Mouse (Mus musculus) cerebellum, adult 11 months (tissue): ENCODE measurements around the gene Steap3.
"Not testable (repeated sequence)": the region's sequence is repeated elsewhere in the genome, so short reads cannot be mapped to it uniquely, and the experiment has no call there.

Experiments used
- DNase-seq: peaks from one replicate; pipeline ENCODE4 v3.0.0; 2022

Steap3 gene

GRCm38 (mm10) chr1:120272605-120273004, at the start of gene Steap3:
Gene Steap3 (minus strand): TSS chr1:120272705.
- no peak for DNase-seq

- DNase-seq = no peak
These were observed 48.9 kb upstream of the Steap3 start for GRCm38 (mm10) chr1:120321270-120322021.

- no peak for DNase-seq
These were observed 33.3 kb upstream of the Steap3 start for GRCm38 (mm10) chr1:120305801-120306200.

GRCm38 (mm10) chr1:120296936-120297335, 24.4 kb upstream of the Steap3 start:
- DNase-seq = no peak

- no peak for DNase-seq
These were observed 21.3 kb upstream of the Steap3 start for GRCm38 (mm10) chr1:120293803-120294202.

GRCm38 (mm10) chr1:120291709-120292108, 19.2 kb upstream of the Steap3 start:
- DNase-seq = no peak

- no peak for DNase-seq
These were observed 17.3 kb upstream of the Steap3 start for GRCm38 (mm10) chr1:120289843-120290242.

- no peak for DNase-seq
These were observed 15.2 kb upstream of the Steap3 start for GRCm38 (mm10) chr1:120287679-120288078.

GRCm38 (mm10) chr1:120276058-120276457, 3.6 kb upstream of the Steap3 start:
- not testable (repeated sequence) for DNase-seq

- DNase-seq = no peak
These were observed 2.7 kb upstream of the Steap3 start for GRCm38 (mm10) chr1:120275224-120275623.

- DNase-seq = no peak
These were observed 1.6 kb downstream of the Steap3 start for GRCm38 (mm10) chr1:120270882-120271281.

- no peak for DNase-seq
These were observed 2.4 kb downstream of the Steap3 start for GRCm38 (mm10) chr1:120270115-120270514.

- no peak for DNase-seq
These were observed 4.9 kb downstream of the Steap3 start for GRCm38 (mm10) chr1:120267631-120268030.

GRCm38 (mm10) chr1:120266460-120266859, 6.0 kb downstream of the Steap3 start:
- DNase-seq = no peak

- peak; percentile 22 for DNase-seq
These were observed 7.4 kb downstream of the Steap3 start for GRCm38 (mm10) chr1:120264861-120265686.

GRCm38 (mm10) chr1:120263226-120263625, 9.3 kb downstream of the Steap3 start:
- no peak for DNase-seq

GRCm38 (mm10) chr1:120261166-120261565, 11.3 kb downstream of the Steap3 start:
- DNase-seq = no peak

- no peak for DNase-seq
These were observed 13.3 kb downstream of the Steap3 start for GRCm38 (mm10) chr1:120259249-120259648.

GRCm38 (mm10) chr1:120258744-120259143, 13.8 kb downstream of the Steap3 start:
- no peak for DNase-seq

GRCm38 (mm10) chr1:120258245-120258644, 14.3 kb downstream of the Steap3 start:
- no peak for DNase-seq

- DNase-seq = no peak
These were observed 18.8 kb downstream of the Steap3 start for GRCm38 (mm10) chr1:120253751-120254150.

- no peak for DNase-seq
These were observed 19.9 kb downstream of the Steap3 start for GRCm38 (mm10) chr1:120252519-120253160.

- DNase-seq = no peak
These were observed 21.3 kb downstream of the Steap3 start for GRCm38 (mm10) chr1:120251193-120251592.

GRCm38 (mm10) chr1:120250586-120250985, 21.9 kb downstream of the Steap3 start:
- DNase-seq = no peak
